Mouse (Mus musculus) megakaryocyte, embryonic 14.5 days (primary cell): ENCODE data around the gene Zfp276.

Source experiments
- FLI1 ChIP-seq: IDR thresholded peaks from 2 replicates; pipeline ENCODE4 v1.6.1; 2012; ENCODE audit warnings: low read length, inconsistent platforms, mixed read lengths
- GATA1 ChIP-seq: IDR thresholded peaks from 3 replicates; pipeline ENCODE4 v1.6.1; 2012; ENCODE audit warnings: mixed read lengths, low read length, inconsistent platforms, borderline replicate concordance

GRCm38 (mm10) chr8:123290166-123290565 lies 36.2 kb downstream of the Zfp276 start:
- TF ChIP-seq GATA1 (no peak), FLI1 (no peak)
